Mouse (Mus musculus): ENCODE results near the gene Lrit3.

- TF ChIP-seq SMC3 (IDR thresholded peaks at IDR 0.05; ENCODE audit: low read depth, low read length) (no peak), CTCF (conservative IDR thresholded peaks at IDR 0.05 in 1 of 2, IDR thresholded peaks at IDR 0.05 in 1 of 2; ENCODE audit: low read depth in 2 of 2, low read length in 2 of 2) (no peak), ZKSCAN1 (IDR thresholded peaks at IDR 0.05; ENCODE audit: borderline replicate concordance, low read depth, low read length) (no peak), KAT2A (IDR thresholded peaks at IDR 0.05; ENCODE audit: insufficient replicate concordance, low read length) (no peak), IRF4 (IDR thresholded peaks at IDR 0.05; ENCODE audit: low read depth, low read length) (no peak), TCF12 (IDR thresholded peaks at IDR 0.05; ENCODE audit: low read depth, low read length) (no peak)
These were observed 20.3 kb upstream of the Lrit3 start for GRCm38 (mm10) chr3:129824146-129824545.
